Mouse (Mus musculus) embryonic stem cell, embryonic (primary cell): ENCODE measurements at regions not wholly inside any gene's neighbourhood (a gene's known extent, or its start where the extent isn't known, plus 50 kb on each side); places are given as distances from the start of the nearest gene placed in this dataset.

Experiments
- CTCF ChIA-PET, 4 experiments: fragments of 300-600 bp in 2 of 4; fragments of 350-600 bp in 2 of 4; sonication (Branson Sonifier 250); formaldehyde crosslinking; loops; one replicate each; lab custom pipeline; 2022; ENCODE audit warnings: inconsistent platforms in 2 of 4; lab: Charles Lee
- POLR2A ChIA-PET, 4 experiments: fragments of 300-600 bp in 2 of 4; fragments of 350-600 bp in 2 of 4; sonication (Branson Sonifier 250); formaldehyde crosslinking; loops; one replicate each; lab custom pipeline; 2022; ENCODE audit warnings: antibody characterized with exemption in 4 of 4, inconsistent platforms in 1 of 4; lab: Charles Lee

- ChIA-PET POLR2A (interaction anchor here in 1 of 4 experiments (0.6 kb wide), 1 partner anchor 1836 kb away, joined by 3 read pairs; no protein-coding TSS in a partner anchor), CTCF (no interaction called here)
These were observed 70.3 kb upstream of the Mbnl1 start for GRCm38 (mm10) chr3:60402251-60402830.

GRCm38 (mm10) chr3:60407426-60407825, 65.2 kb upstream of the Mbnl1 start:
- POLR2A ChIA-PET: interaction anchor here in 1 of 4 experiments (0.7 kb wide), 1 partner anchor 45 kb away, joined by 7 read pairs; no protein-coding TSS in a partner anchor
- CTCF ChIA-PET: interaction anchor here in 1 of 4 experiments (0.7 kb wide), 1 partner anchor 680 kb away, joined by 3 read pairs; no protein-coding TSS in a partner anchor

GRCm38 (mm10) chr3:60407906-60408305, 64.7 kb upstream of the Mbnl1 start:
- POLR2A ChIA-PET: no interaction called here
- CTCF ChIA-PET: no interaction called here

GRCm38 (mm10) chr3:60408553-60409282, 63.9 kb upstream of the Mbnl1 start:
- ChIA-PET POLR2A (interaction anchor here in 1 of 4 experiments (0.6 kb wide), 1 partner anchor 120 kb away, joined by 4 read pairs; no protein-coding TSS in a partner anchor), CTCF (interaction anchor here in 1 of 4 experiments (0.6 kb wide), 1 partner anchor 141 kb away, joined by 5 read pairs; no protein-coding TSS in a partner anchor)

- ChIA-PET POLR2A (no interaction called here), CTCF (no interaction called here)
These were observed 63.4 kb upstream of the Mbnl1 start for GRCm38 (mm10) chr3:60409283-60409633.

- CTCF ChIA-PET: no interaction called here
These were observed 60.9 kb upstream of the Mbnl1 start for GRCm38 (mm10) chr3:60411746-60412145.

GRCm38 (mm10) chr3:60412206-60412605, 60.4 kb upstream of the Mbnl1 start:
- CTCF ChIA-PET: no interaction called here
- POLR2A ChIA-PET: no interaction called here

More at GRCm38 (mm10) chr3:60411746-60412145, 60.9 kb upstream of the Mbnl1 start:
- POLR2A ChIA-PET: no interaction called here

- ChIA-PET POLR2A (no interaction called here), CTCF (no interaction called here)
These were observed 58.9 kb upstream of the Mbnl1 start for GRCm38 (mm10) chr3:60413749-60414148.

- ChIA-PET POLR2A (no interaction called here), CTCF (no interaction called here)
These were observed 55.6 kb upstream of the Mbnl1 start for GRCm38 (mm10) chr3:60417001-60417400.

GRCm38 (mm10) chr3:60418652-60419051, 54.0 kb upstream of the Mbnl1 start:
- CTCF ChIA-PET: no interaction called here
- POLR2A ChIA-PET: interaction anchor here in 1 of 4 experiments (0.5 kb wide), 1 partner anchor 83 kb away, joined by 4 read pairs; no protein-coding TSS in a partner anchor

- ChIA-PET CTCF (no interaction called here), POLR2A (interaction anchor here in 1 of 4 experiments (0.5 kb wide), 2 partner anchors 83 to 1922 kb away, joined by 3 to 4 read pairs; no protein-coding TSS in a partner anchor)
These were observed 53.4 kb upstream of the Mbnl1 start for GRCm38 (mm10) chr3:60419216-60419615.
